Mouse (Mus musculus): ENCODE results near the gene Fance.

GRCm38 (mm10) chr17:28281866-28282441 lies 31.4 kb upstream of the Fance start:
- TF ChIP-seq REST (IDR thresholded peaks at IDR 0.05; ENCODE audit: insufficient read depth, insufficient read length), result no peak
- TF ChIP-seq USF1 (IDR thresholded peaks at IDR 0.05; ENCODE audit: low read depth), result no peak
- no peak for TF ChIP-seq MAX (IDR thresholded peaks at IDR 0.05; ENCODE audit: low read depth)
- TF ChIP-seq TCF12 (IDR thresholded peaks at IDR 0.05; ENCODE audit: insufficient read depth, poor library complexity, severe bottlenecking), result no peak
- no peak for TF ChIP-seq POLR2A (IDR thresholded peaks at IDR 0.05; ENCODE audit: insufficient read length, low read depth)
- TF ChIP-seq CEBPB (IDR thresholded peaks at IDR 0.05; ENCODE audit: insufficient read depth, poor library complexity, severe bottlenecking), result no peak

All from myocyte (in vitro differentiated cells).